Mouse (Mus musculus): ENCODE measurements around the gene Dnah5.

DNA sequence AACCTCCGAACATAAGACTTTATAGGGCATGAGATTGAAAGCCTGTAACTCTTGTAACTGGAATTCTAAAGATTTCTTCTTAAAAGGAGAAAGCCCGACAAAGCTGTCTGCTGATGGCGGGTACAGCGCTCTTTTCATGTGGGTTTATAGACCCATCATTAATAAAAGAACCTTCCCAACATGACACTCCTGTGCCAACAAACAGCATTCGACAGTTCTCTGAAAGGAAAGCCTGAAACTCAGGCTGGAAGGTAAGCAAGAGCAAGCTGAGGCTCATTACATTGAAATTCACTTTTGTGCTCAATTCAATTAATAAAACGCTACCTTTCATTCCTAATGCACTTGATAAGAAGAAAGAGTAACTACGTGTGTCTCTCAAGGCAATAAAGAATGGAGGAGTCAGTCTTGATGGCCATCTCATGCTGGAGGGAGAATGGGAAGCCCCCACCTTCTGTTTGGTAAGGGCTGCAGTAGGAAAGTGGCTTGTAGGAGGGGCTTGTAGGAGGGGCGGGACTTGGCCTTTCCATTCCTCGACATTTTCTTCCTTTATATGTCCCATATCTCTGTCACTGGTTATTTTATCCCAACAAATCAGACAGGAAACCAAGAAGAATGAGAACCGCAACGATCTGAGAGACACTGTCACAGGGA lies 15.1 kb upstream of the Dnah5 start:
- TF ChIP-seq POLR2A (IDR thresholded peaks at IDR 0.05; ENCODE audit: low read depth, low read length) (no peak), CTCF (IDR thresholded peaks at IDR 0.05; ENCODE audit: borderline replicate concordance, insufficient read depth, low read length) (no peak)

Measured in embryonic fibroblast, embryonic 13.5 days (primary cell).